Mouse (Mus musculus) myocyte (in vitro differentiated cells): Measurements from ENCODE around the gene Olfr1489.

Experiments
- CEBPB ChIP-seq: IDR thresholded peaks from 2 replicates; pipeline ENCODE4 v1.6.1; 2011; ENCODE audit warnings: mild to moderate bottlenecking, moderate library complexity; ENCODE audit not compliant: poor library complexity, insufficient read depth, severe bottlenecking
- E2F4 ChIP-seq: IDR thresholded peaks from one replicate; pipeline ENCODE4 v1.6.1; 2011; ENCODE audit warnings: mild to moderate bottlenecking, control low read depth, moderate library complexity; ENCODE audit not compliant: insufficient read depth
- MAX ChIP-seq: IDR thresholded peaks from one replicate; pipeline ENCODE4 v1.6.1; 2011; ENCODE audit warnings: low read depth, mild to moderate bottlenecking, control low read depth
- MYOG ChIP-seq, 3 experiments: IDR thresholded peaks; one replicate each; pipeline ENCODE4 v1.6.1; 2011; ENCODE audit warnings: control low read depth in 2 of 3, low read depth in 2 of 3, mild to moderate bottlenecking in 2 of 3; ENCODE audit not compliant: insufficient read length in 2 of 3, control insufficient read depth in 1 of 3, insufficient read depth in 1 of 3
- POLR2A ChIP-seq: IDR thresholded peaks from one replicate; pipeline ENCODE4 v1.6.1; 2011; ENCODE audit warnings: low read depth, mild to moderate bottlenecking, control low read depth, moderate library complexity; ENCODE audit not compliant: insufficient read length
- POLR2AphosphoS2 ChIP-seq: IDR thresholded peaks from one replicate; pipeline ENCODE4 v1.6.1; 2011; ENCODE audit warnings: low read depth, control low read depth; ENCODE audit not compliant: insufficient read length
- TCF12 ChIP-seq: IDR thresholded peaks from one replicate; pipeline ENCODE4 v1.6.1; 2011; ENCODE audit warnings: mild to moderate bottlenecking, control low read depth; ENCODE audit not compliant: poor library complexity, insufficient read depth, severe bottlenecking
- TCF3 ChIP-seq: IDR thresholded peaks from one replicate; pipeline ENCODE4 v1.6.1; 2011; ENCODE audit warnings: low read depth, control low read depth; ENCODE audit not compliant: insufficient read length
- USF1 ChIP-seq: IDR thresholded peaks from one replicate; pipeline ENCODE4 v1.6.1; 2011; ENCODE audit warnings: low read depth, mild to moderate bottlenecking, control low read depth, moderate library complexity

DNA sequence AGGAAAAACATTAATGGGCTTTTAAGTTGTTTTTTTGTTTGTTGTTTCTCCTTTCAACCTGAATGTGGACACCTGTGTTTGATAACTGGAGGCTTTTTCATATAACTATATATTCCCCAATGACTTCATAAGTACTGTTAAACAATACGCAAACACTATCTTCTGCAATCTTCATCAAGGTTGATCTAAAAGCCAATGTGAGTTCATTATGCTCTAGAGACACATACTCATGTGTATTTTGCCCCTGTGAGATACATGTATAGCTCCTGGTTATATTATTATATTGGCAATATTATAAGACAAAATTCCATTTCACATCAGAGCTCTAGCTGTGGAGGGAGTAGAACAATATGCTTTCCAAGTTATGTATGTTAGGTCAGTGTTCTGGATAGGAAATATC lies 48.2 kb upstream of the Olfr1489 start, which contains the start of gene Olfr1484:
- TF ChIP-seq MYOG (IDR thresholded peaks at IDR 0.05; ENCODE audit: control insufficient read depth in 1 of 3, insufficient read depth in 1 of 3, insufficient read length in 2 of 3, low read depth in 2 of 3) (no peak), POLR2A (no peak), CEBPB (no peak), MAX (no peak), TCF3 (no peak), TCF12 (no peak), USF1 (no peak), POLR2AphosphoS2 (no peak), E2F4 (no peak)
